13 mouse cellular contexts compared by ENCODE assay signal in genomic region chr6:90683831-90684532, GRCm38 (mm10).
DNase-seq lines count a peak whose midpoint lies in the region; ATAC-seq and TF ChIP-seq lines count a peak whose summit lies in the region.
"Had no signal": no experiment of that assay in that cellular context is flagged by ENCODE, and none has a peak within 500 bp of the region (broad histone marks: within the 10 kb centered on the region; RNA-seq: fewer than 3 reads in every experiment).

No protein-coding gene starts in this region.

- peaks cover 48% of the 10 kb centered on the region for H3K36me3 ChIP-seq in heart, embryonic 12.5 days
- H3K36me3 ChIP-seq in intestine, postnatal 0 days (ENCODE audit: control insufficient read depth, insufficient read depth): peaks cover 27% of the 10 kb centered on the region
- peaks cover 48% of the 10 kb centered on the region for H3K36me3 ChIP-seq in liver, embryonic 13.5 days

- H3K27me3 ChIP-seq in heart, embryonic 12.5 days (replicated peaks): no peaks in the 10 kb centered on the region
- H3K27me3 ChIP-seq in intestine, postnatal 0 days (replicated peaks; ENCODE audit: control insufficient read depth, insufficient read depth, low read length): no peaks in the 10 kb centered on the region
- no peaks in the 10 kb centered on the region for H3K27me3 ChIP-seq in liver, embryonic 13.5 days
- H3K27me3 ChIP-seq: hindbrain, embryonic 15.5 days; megakaryocyte, embryonic 14.5 days had no signal

- no peaks in the 10 kb centered on the region for H3K9me3 ChIP-seq in heart, embryonic 12.5 days (replicated peaks)
- H3K9me3 ChIP-seq in intestine, postnatal 0 days (ENCODE audit: control insufficient read depth): no peaks in the 10 kb centered on the region
- H3K9me3 ChIP-seq in liver, embryonic 13.5 days (replicated peaks): no peaks in the 10 kb centered on the region
- H3K9me3 ChIP-seq: hindbrain, embryonic 15.5 days; megakaryocyte, embryonic 14.5 days had no signal

- H3K4me1 ChIP-seq in heart, embryonic 12.5 days (replicated peaks): peaks cover 85% of the 10 kb centered on the region
- H3K4me1 ChIP-seq in intestine, postnatal 0 days (replicated peaks; ENCODE audit: control insufficient read depth, insufficient read depth, low read length): 0 out of 2 replicates have a peak, but pooled peaks cover 12% of the 10 kb centered on the region
- H3K4me1 ChIP-seq in liver, embryonic 13.5 days (replicated peaks): peaks cover 32% of the 10 kb centered on the region

- H3K9ac ChIP-seq in heart, embryonic 12.5 days: no peak overlapping the region
- H3K9ac ChIP-seq in intestine, postnatal 0 days (ENCODE audit: low read depth, low read length): no peak overlapping the region
- H3K9ac ChIP-seq in liver, embryonic 13.5 days: no peak overlapping the region
- H3K9ac ChIP-seq: hindbrain, embryonic 15.5 days had no signal

- intact Hi-C loops in left cerebral cortex, postnatal 25 days (cut with DNase I): no loop called here

- no peak overlapping the region for H3K4me3 ChIP-seq in heart, embryonic 12.5 days
- no peak overlapping the region for H3K4me3 ChIP-seq in intestine, postnatal 0 days (ENCODE audit: low read depth, low read length)
- no peak overlapping the region for H3K4me3 ChIP-seq in liver, embryonic 13.5 days (replicated peaks)
- H3K4me3 ChIP-seq: hindbrain, embryonic 15.5 days; megakaryocyte, embryonic 14.5 days had no signal

- ATAC-seq in heart, embryonic 12.5 days (ENCODE audit: insufficient number of reproducible peaks, low FRiP score): no peak
- peak; percentile 85 for ATAC-seq in intestine, postnatal 0 days
- peak; percentile 63 for ATAC-seq in liver, embryonic 13.5 days (ENCODE audit: low read depth)

- peak; percentile 41 for TF ChIP-seq CTCF in intestine, postnatal 0 days (IDR thresholded peaks at IDR 0.05; ENCODE audit: low read depth)

- WGBS in heart, embryonic 12.5 days: 82% methylated on average over 3 of the region's 3 CpGs
- WGBS in intestine, postnatal 0 days: 48% methylated on average over 3 of the region's 3 CpGs
- WGBS in liver, embryonic 13.5 days (ENCODE audit: insufficient replicate concordance): 85% methylated on average over 3 of the region's 3 CpGs

- DNase-seq in heart, adult 18-20 months: no peak
- DNase-seq in ES-CJ7 (ENCODE audit: low read depth, low spot score): peak; percentile 30
- DNase-seq in liver, embryonic 13.5 days: no peak
- no peak for DNase-seq in layer of hippocampus, postnatal 14 days (ENCODE audit: low spot score in 2 of 2)
- no peak for DNase-seq in layer of hippocampus, adult 11-12 months (ENCODE audit: low spot score)
- no peak for DNase-seq in left cerebral cortex, postnatal 25 days (ENCODE audit: low spot score in 2 of 2)
- DNase-seq: cerebellum, postnatal 36 days; gastrocnemius, postnatal 14 days; thymus, postnatal 4 days had no signal

- 0 out of 2 replicates have a peak overlapping the region, but pooled peaks have one; percentile 1 for H3K27ac ChIP-seq in heart, embryonic 12.5 days (ENCODE audit: poor library complexity, severe bottlenecking)
- H3K27ac ChIP-seq in intestine, postnatal 0 days (ENCODE audit: low read depth, low read length): peak overlapping the region; percentile 46
- H3K27ac ChIP-seq in liver, embryonic 13.5 days: no peak overlapping the region; the same call in none of the 2 replicates
- H3K27ac ChIP-seq: hindbrain, embryonic 15.5 days had no signal

- no peak overlapping the region for H3K4me2 ChIP-seq in heart, embryonic 12.5 days
- no peak overlapping the region; the same call in 1 of the 2 replicates for H3K4me2 ChIP-seq in intestine, postnatal 0 days (replicated peaks; ENCODE audit: low read depth)
- no peak overlapping the region for H3K4me2 ChIP-seq in liver, embryonic 13.5 days
- H3K4me2 ChIP-seq: hindbrain, embryonic 15.5 days had no signal
